Mouse (Mus musculus) frontal cortex, adult 2 months (tissue): ENCODE results near the gene Gba. TPM values are rescaled to one million over a fixed set of nuclear protein-coding genes. Genes with fewer than 3 reads are reported as not detected.
A peak's percentile ranks its signal among the peaks of the same experiment; 100 is the strongest.
"Not testable (repeated sequence)": the region's sequence is repeated elsewhere in the genome, so short reads cannot be mapped to it uniquely, and the experiment has no call there.

Experiments used
- DNase-seq, 2 experiments: peaks; one replicate each; pipeline ENCODE4 v3.0.0; 2022; ENCODE audit warnings: low spot score in 1 of 2; ENCODE audit errors: extremely low spot score in 1 of 2
- polyA plus RNA-seq: library from polyadenylated mRNA; depleted of rRNA; stranded (reverse); fragments of >200 nt; gene quantifications from 2 replicates; pipeline ENCODE4 v1.2.3, GENCODE M21; 2012; rRNA removed

Gba gene
- 65.4 and 68.7 TPM in 2 replicates for polyA plus RNA-seq

DNA sequence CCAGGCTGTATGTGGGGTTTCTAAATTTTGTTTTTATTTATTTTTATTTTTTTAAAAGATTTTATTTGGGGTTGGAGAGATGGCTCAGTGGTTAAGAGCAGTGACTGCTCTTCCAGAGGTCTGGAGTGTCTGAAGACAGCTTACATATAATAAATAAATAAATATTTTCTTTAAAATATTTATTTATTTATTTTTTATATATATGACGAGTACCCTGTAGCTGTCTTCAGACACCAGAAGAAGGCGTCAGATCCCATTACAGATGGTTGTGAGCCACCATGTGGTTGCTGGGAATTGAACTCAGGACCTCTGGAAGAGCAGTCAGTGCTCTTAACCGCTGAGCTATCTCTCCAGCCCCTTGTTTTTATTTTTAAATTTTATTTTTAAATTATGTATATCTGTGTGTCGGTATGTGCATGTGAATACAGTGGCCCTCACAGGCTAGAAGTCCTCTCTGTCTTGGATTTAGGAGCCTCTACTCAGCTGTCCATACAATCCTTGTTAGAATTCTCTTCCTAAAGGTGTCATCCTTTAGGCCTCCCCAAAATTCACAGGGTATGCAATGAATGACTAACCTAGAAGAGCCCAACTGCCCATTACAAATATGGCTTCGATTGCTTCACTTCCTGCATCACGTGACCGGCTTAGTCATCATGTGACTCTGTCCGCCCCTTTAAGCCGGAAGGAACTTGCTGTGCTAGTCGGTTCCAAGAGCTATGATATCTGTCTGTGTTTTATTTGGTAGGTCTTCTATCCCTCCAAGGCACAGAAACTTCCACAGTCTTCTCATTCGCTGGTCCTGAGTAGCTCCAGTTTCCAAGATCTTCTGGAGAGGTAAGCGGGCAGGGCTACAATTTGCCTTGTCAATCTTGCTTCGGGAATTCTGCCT lies at the start of gene Gba:
TSS of gene Gba (plus strand) at position 676 of the 889 bp plus-strand sequence.
- peak; percentile 71 to 94 for DNase-seq

DNA sequence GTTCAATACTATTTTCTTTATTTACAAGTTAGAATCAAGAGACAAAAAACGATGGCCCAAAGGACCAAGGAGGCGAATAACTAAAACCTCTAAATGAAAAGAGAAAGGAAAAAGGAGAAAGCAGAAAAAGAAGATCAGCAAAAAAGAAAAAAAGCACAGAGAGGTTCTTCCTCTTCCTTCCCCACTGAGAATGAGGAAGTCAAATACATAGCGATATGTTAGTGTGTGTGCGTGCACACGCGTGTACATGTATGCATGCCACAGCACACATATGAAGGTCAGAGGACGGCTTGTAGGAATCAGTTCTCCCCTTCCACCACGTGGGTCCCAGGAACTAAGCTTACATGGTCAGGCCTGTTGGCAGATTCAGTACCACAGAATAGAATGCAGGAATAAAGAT lies 45.8 kb upstream of the Gba start:
- no peak for DNase-seq

DNA sequence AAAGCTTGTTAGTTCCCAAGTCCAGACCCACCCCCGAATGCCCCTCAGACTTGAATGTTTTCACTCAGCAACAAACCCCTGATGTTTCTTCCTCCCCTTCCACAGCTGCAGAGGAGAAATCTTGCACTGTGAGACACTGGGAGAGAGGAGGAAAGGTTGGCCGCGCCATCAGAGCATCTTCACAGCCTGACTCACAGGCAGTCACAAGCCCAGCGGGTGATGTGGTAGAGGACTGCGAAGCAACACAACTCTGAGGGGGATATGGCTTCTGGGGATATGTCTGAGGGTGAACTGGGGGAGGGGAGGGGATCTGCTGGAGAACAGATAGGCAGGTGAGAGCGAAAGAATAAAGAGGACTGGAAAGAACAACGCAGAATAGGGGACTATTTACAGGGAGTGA lies 44.1 kb upstream of the Gba start:
- no peak for DNase-seq

DNA sequence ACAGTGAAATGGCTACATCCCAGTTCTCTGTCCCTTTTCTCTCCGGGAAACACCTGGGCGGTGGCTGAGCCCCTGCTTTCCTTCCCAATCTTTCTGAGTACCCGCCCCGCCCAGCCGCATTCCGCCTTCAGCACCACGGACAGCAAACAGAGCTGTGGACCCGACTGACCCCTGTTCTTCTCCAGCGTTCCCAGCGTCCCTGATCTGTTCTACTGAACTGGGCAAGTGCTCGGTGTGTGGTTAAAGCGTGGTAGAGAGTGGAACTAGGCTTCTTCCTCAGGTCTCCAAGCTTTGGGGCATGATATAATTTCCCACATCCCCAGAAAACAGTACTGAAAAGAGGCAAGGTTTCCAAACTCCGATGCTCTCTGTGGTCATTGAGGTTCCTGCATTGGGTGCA lies 43.5 kb upstream of the Gba start:
- DNase-seq = no peak

DNA sequence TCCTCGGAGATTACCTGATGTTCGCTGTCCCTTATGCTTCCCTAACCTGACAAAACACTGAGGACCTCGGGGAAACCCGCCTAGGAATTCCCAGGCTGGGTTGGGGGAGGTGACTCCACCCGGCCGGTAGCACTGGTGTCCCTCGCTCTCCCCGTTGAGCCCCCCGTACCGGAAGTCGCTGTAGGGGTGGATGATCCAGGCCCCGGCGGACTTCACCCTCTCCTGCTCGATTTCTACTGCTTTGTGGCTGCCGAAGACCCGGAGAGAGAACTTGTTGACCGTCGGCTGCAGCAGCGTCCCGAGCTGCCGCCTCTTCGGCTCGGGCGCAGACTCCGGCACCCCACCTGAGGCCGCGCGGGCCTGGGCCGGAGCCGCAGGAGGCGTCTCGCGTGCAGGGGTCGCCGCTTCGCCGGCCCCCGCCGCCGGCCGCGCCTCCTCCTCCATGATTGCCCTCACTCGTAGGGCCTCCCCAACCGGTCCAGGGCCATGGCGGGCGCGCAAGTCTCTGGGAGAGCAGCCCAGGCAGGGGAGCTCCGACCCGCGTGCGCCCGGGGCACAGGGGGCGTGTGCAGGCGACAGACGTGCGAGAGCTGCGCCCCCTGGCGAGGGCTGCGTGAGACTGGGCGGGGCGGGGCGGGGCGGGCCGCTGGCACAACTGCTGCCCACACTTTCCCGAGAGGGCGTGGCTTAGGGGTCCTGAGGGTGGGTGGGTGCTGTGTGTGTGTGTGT lies 42.9 kb upstream of the Gba start, which contains the start of gene Hcn3:
TSS of gene Hcn3 (minus strand) at position 581 of the 729 bp plus-strand sequence.
- peak in 1 of 2 experiments; percentile 57 for DNase-seq

DNA sequence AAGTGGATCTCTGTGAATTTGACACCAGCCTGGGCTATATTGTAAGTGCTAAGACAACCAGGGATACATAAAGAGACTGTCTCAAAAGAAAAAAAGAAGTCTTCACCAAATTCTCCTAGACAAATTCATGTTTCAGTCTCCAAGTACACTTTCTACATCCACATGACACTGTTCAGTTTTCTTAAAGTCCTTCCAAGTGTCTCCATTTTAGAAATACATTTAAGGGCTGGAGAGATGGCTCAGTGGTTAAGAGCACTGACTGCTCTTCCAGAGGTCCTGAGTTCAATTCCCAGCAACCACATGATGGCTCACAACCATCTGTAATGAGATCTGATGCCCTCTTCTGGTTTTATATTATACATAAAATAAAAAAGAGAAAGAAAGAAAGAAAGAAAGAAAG lies 41.5 kb upstream of the Gba start:
- not testable (repeated sequence) for DNase-seq

DNA sequence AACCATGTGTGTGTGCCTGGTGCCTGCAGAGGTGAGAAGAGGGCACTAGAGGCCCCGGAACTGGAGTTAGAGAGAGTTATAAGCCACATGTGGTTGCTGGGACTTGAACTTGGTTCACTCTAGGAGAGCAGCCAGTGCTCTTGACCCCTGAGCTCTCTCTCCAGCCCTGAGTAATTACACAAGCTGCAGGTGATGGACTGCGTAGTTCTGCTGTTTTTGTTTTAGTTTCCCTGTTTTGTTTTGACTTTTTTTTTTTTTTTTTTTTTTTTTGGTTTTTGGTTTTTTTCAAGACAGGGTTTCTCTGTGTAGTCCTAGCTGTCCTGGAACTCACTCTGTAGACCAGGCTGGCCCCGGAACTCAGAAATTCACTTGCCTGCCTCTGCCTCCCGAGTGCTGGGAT lies 40.9 kb upstream of the Gba start:
- DNase-seq = no peak

DNA sequence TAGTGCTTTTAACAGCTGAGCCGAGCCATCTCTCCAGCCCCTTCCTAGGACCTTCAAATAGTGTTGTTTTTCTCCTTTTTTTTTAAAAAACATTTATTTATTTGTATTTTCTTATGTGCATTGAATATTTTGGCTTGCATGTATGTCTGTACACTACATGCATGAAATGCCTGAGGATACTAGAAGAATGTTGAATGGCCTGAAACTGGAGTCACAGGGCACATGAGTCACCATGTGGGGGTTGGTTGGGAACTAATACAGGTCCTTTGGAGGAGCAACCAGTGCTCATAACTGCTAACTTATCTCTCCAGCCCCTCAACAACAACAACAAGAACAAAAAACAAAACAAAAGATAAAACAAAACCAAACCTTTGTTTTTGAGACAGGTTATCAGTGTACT lies 39.6 kb upstream of the Gba start:
- DNase-seq = no peak

DNA sequence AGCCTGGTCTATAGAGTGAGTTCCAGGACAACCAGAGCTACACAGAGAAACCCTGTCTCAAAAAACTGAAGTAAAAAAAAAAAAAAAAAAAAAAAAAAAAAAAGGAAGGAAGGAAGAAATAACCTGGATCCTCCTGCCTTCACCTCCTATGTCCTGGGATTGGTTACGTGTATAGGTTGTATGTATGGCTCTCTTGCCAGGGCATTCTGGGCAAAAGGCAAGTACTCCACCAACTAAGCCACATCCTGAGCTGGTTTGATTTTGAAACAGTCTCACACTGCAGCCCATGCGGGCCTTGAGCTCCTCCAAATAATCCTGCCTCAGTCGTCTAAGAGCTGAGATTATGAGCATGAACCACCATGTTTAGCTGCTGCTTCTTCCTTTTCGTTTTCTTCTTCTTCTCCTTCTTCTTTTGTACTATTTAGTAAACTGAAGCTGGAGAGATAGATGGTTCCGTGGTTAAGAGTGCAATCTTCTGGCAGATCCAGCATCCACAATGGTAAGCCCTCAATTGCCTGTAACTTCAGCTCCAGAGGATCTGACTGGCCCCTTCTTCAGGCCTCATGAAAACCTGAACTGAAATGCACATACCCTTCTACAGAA lies 39.0 kb upstream of the Gba start:
- DNase-seq = no peak

DNA sequence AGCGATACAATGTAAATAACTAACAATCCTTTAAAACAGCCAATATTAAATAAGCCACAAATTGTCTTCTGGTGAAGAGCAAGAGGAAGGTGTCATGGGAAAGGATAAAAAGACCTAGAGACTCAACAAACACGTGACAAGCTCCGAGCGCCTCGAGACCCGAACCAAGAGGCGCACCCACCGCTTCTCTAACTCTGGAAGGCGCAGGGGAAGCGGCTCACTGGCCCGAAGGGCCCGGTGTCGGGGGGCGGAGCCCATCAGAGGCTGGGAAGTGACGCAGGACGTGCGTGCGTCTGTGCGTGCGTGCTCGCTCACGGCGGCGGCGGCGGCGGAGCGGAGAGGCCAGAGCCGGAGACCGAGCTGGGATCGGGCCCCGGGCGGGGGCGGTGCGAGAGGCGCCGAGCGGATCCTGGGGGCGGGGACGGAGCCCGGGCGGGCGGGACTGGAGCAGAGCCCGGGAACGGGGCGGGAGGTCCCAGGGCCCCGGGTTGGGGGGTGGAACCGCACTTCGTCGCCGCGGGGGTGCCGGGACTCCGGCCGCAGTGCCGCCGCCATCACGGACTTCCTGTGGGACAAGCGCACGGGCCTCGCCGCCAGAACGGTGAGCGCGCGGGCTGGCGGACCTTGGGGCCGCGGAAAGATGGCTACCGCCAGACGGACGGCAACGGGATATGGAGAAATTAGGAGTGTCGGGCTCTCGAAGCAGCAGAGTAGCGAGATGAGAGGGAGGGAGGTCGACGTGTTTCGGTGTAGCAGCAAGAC lies 38.0 kb upstream of the Gba start, which contains the start of gene Clk2:
TSS of gene Clk2 (plus strand) at position 290 of the 762 bp plus-strand sequence.
- peak; percentile 86 to 94 for DNase-seq

DNA sequence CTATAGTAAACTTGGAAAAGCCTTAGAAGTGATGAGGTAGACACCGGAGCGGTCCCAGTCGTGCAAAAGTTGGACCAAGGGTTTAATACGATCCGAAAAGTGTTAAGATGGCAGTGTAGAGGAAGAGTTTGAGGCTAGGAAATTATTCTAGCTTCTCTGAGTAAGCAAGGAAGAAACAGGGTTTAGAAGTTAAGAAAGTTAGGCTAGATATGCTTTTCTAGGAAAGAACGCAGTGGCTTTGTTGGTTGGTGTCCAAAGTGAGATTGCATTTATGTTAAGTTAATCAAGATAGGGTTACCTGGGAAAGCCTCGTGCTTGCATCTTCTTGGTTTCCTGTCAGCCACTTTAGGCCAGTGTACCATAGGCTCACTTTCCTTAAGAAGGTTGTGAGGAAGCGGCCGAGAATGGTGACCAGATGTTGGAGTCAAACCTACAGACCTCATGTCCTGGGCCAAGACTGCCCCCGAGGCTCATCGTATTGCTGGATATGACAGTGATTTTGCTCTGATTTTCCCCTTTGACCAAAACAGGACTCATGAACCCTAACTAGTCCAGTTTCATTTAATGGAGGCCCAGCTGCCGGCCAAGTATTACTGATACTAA lies 37.4 kb upstream of the Gba start:
- no peak for DNase-seq

DNA sequence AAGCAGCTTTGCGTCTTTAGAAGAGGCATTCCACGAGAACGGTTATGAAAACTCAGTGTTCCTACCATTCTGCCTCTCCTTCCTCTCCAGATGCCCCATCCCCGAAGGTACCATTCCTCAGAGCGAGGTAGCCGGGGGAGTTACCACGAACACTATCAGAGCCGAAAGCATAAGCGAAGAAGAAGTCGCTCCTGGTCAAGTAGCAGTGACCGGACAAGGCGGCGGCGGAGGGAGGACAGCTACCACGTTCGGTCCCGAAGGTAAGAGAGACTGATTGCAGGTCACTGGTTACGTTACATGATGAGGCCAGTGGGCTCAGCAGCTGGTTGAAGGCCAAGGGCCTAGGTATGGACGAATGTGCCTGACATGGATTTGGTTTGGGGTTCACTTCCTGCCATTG lies 35.8 kb upstream of the Gba start:
- no peak for DNase-seq

DNA sequence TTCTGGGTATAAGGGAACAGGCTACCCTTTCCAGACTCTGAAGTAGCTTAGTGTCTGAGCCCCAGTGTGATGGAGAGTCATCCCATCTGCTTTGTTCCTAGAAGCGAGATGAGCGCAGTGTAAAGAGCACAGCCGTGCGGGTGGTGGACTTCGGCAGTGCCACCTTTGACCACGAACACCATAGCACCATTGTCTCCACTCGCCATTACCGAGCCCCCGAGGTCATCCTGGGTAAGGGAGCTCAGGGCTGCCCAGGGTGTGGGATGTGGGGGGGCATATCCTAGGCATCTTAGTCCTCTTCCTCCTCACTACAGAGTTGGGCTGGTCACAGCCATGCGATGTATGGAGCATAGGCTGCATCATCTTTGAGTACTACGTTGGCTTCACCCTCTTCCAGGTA lies 27.9 kb upstream of the Gba start:
- DNase-seq = no peak

DNA sequence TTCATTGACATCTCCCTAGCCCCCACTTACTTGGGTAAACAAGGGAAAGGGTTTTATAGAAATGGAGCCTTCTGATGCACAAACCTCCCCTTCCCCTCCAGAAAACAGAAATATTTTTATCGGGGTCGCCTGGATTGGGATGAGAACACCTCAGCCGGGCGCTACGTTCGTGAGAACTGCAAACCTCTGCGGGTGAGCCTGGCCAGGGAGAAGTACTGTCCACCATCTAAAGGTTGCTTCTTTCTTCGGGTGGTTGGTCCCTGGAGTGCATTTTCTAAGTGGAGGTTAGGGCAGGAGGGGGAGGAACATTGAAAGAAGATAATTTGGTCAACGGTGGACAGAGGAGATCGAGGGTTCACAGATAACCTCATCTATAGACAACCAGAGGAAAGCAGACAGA lies 27.2 kb upstream of the Gba start:
- no peak for DNase-seq

DNA sequence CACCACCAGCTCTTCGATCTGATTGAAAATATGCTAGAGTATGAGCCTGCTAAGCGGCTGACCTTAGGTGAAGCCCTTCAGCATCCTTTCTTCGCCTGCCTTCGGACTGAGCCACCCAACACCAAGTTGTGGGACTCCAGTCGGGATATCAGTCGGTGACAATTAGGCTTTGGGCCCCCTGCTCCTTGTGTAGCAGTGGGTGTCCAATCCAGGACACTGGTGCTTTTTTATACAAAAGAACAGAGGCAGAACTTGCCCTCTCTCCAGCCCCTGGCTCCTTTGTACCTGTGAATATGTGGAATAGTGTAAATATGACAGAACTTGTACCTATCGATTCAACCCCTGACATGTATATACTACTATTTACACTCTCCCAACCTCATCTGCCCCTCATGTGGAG lies 26.3 kb upstream of the Gba start:
- no peak for DNase-seq

DNA sequence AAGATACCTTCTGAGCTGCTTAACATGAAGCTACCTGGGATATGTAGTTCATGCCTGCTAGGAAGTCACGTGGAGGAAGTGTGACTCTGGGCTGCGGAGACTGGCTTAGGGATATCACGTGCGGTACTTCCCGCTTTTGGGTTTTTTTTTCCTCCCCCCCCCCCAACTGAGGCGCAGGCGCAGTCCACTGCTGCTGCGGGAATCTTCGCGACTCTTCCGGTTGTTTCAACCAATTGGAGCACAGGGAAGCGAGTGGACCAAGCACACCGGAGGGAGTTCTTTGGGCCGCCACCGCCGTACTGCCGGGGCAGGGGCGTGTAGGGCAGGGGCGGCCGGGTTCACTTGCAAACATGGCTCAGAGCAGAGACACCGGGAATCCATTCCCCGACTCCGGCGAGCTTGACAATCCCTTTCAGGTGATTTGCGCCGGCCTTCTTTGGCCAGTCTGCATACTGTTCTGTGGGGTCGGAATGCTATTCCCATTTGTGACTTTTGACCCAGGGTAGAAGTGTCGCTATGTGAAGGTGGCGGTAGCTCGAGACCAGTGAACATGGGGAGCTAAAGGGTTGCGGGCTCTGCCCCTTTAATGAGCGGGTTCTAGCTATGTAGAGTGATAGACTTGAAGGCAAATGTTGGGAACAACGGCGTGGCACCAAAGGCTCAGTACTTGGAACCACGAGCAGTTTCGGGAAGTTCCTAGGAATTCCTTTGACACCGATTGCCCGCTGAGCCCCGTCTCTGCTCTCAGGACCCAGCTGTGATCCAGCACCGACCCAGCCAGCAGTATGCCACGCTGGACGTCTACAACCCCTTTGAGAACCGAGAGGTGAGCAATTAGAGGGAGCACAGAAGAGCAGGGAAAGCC lies 25.3 kb upstream of the Gba start, which contains the start of gene Scamp3:
TSS of gene Scamp3 (plus strand) at position 232 of the 865 bp plus-strand sequence.
- DNase-seq = peak; percentile 93

DNA sequence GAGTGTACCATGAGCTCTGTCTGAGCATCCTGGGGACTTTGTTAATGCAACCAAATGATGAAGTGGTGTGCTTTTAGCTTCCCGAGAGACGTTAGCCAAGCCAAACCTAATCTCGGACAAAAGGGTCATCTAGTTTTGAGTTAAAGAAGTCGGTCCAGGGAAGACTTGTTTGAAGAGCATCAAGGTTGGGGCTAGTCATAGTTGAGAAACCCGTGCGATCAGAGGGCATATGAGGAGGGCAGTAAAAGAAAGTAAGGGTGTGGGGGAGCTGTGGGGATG lies 24.7 kb upstream of the Gba start:
- DNase-seq = no peak

DNA sequence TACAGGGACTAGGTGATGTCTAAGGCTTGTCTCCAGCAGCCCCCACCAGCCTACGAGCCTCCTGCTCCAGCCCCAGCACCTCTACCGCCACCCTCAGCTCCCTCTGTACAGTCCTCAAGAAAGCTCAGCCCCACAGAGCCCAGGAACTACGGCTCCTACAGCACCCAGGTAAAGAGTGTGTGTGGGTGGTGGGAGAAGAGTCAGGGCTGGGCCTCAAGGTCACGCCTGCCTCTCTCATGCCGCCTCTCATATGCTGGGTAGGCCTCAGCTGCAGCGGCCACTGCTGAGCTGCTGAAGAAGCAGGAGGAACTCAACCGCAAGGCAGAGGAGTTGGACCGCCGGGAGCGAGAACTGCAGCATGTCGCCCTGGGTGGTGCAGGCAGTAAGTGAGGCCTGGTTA lies 23.7 kb upstream of the Gba start:
- DNase-seq = no peak

DNA sequence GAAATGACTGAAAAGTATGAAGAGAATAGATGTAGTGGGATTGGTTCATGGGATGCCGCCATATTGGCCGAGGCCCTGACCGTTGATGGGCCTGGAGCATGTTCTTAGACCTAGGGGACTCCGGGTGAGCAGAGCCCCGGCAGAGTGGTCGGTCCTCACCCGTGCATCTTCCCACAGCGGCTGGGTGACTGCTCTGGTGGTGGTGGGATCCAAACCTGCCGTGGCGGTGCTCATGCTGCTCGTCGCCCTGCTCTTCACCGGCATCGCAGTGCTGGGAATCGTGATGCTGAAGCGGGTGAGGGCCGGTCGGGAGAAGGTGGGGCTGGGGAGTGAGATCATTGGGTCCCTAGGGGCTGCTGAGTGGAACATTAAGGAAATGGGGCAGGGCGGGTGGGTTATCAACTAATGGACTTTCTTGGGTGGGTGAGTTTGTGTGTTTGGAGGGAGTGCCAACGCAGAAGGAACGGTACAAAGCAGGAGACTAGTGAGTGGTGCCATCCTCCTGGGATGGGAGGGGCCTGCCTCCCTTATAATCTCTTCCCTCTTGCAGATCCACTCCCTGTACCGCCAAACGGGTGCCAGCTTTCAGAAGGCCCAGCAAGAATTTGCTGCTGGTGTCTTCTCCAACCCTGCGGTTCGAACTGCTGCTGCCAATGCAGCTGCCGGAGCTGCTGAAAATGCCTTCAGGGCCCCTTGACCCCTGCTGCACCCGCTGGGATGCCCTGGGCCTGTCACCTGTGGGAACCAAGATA lies 20.8 kb upstream of the Gba start:
- DNase-seq = no peak
